Mouse (Mus musculus) neural tube, embryonic 15.5 days (tissue): ENCODE results near the gene Brinp3. TPM values are rescaled to one million over a fixed set of nuclear protein-coding genes. Genes with fewer than 3 reads are reported as not detected.

ENCODE experiments used
- ATAC-seq: fragments of 200-750 bp; cut with Nextera tagmentation; 2 replicates; pipeline ENCODE4 v1.8.0; 2017; ENCODE audit warnings: mild to moderate bottlenecking, moderate TSS enrichment, moderate library complexity; ENCODE audit not compliant: low FRiP score
- H3K27ac ChIP-seq: fragments of 300-500 bp; sonication (generic); replicated peaks from 2 replicates; pipeline ENCODE4 v1.5.1; 2015; ENCODE audit warnings: mild to moderate bottlenecking, inconsistent platforms
- H3K27me3 ChIP-seq: fragments of 300-500 bp; sonication (generic); replicated peaks from 2 replicates; pipeline ENCODE4 v1.6.1; 2015; ENCODE audit warnings: inconsistent platforms
- H3K36me3 ChIP-seq: fragments of 300-500 bp; sonication (generic); 2 replicates; pipeline ENCODE4 v1.6.1; 2015; ENCODE audit warnings: inconsistent platforms
- H3K4me1 ChIP-seq: fragments of 300-500 bp; sonication (generic); 2 replicates; pipeline ENCODE4 v1.6.1; 2015; ENCODE audit warnings: inconsistent platforms
- H3K4me2 ChIP-seq: fragments of 300-500 bp; sonication (generic); 2 replicates; pipeline ENCODE4 v1.6.1; 2015; ENCODE audit warnings: inconsistent platforms, mild to moderate bottlenecking, moderate library complexity
- H3K4me3 ChIP-seq: fragments of 300-500 bp; sonication (generic); replicated peaks from 2 replicates; pipeline ENCODE4 v1.5.1; 2015; ENCODE audit warnings: mild to moderate bottlenecking, inconsistent platforms
- H3K9ac ChIP-seq: fragments of 300-500 bp; sonication (generic); replicated peaks from 2 replicates; pipeline ENCODE4 v1.6.1; 2015; ENCODE audit warnings: mild to moderate bottlenecking, inconsistent platforms
- H3K9me3 ChIP-seq: fragments of 300-500 bp; sonication (generic); replicated peaks from 2 replicates; pipeline ENCODE4 v1.6.1; 2016; ENCODE audit warnings: inconsistent platforms
- WGBS: fragments of 180-500 bp; shearing (Covaris S2); methylation state at CpG from one replicate; pipeline ENCODE4 v1.1.7; 2015; ENCODE audit warnings: mixed read lengths; 5-methylcytosine and 5-hydroxymethylcytosine counted together
- polyA plus RNA-seq: library from polyadenylated mRNA; unstranded; fragments of >200 nt; fragmentation: Nextera tagmentation; extraction: Ambion mirVana; gene quantifications from 2 replicates; pipeline ENCODE4 v1.2.1, GENCODE M21; 2015

The Brinp3 gene
- polyA plus RNA-seq: 30.9 and 35.9 TPM in 2 replicates

DNA sequence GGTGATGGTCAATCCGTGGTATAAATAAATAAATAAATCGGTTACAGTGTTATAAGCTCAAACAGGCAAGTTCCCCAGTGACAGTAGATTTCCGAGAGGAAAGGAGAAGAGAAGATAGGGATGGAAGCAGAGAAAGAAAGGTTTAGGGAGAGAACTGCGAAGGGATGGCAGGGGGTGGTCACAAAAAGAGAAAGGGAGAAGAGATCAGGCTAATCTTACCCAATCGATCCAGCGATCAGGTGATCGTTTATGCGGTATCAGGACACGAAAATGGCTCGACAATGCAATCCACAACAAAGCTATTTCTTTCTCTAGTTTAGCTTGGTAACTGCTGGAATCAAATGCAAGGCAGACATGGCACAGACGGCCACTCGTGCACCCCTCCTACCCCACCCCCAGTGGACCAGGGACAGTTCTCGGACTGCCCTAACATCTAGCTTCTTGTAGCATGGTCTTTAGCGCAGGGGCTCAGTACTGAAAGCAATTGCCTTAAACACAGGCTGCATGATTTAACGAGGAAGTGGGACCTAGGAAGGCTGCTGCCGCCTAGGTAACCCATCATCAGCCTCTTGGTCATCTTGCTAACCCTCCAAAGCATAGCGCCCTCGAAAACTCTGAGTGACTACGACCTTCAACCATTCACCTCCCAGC lies at the start of gene Brinp3:
Gene Brinp3 (plus strand): TSS at position 80 of the 651 bp plus-strand sequence.
- ATAC-seq: peak; percentile 67
- Histone ChIP-seq H3K27ac (peak within 1 kb of the TSS; percentile 83), H3K4me1 (peaks cover 16% of the 10 kb centered on the region), H3K9me3 (no peaks in the 10 kb centered on the region), H3K27me3 (no peaks in the 10 kb centered on the region), H3K4me3 (peak within 1 kb of the TSS; percentile 66), H3K4me2 (peak within 1 kb of the TSS; percentile 81), H3K9ac (peak within 1 kb of the TSS; percentile 70), H3K36me3 (no peaks in the 10 kb centered on the region)
- 2% methylated on average over 19 of the region's 19 CpGs for WGBS

- peak overlapping the region; percentile 70 for H3K9ac ChIP-seq
- peak overlapping the region; percentile 66 for H3K4me3 ChIP-seq
- no peaks in the 10 kb centered on the region for H3K27me3 ChIP-seq
- peak; percentile 7; the same call in 1 of the 2 replicates for ATAC-seq
- 0 out of 2 replicates have a peak, but pooled peaks cover 3% of the 10 kb centered on the region for H3K36me3 ChIP-seq
- peaks cover 16% of the 10 kb centered on the region for H3K4me1 ChIP-seq
- H3K9me3 ChIP-seq: no peaks in the 10 kb centered on the region
- peak overlapping the region; percentile 81 for H3K4me2 ChIP-seq
- peak overlapping the region; percentile 83 for H3K27ac ChIP-seq
- WGBS: 9% methylated on average over 7 of the region's 7 CpGs
Measured at GRCm38 (mm10) chr1:146494221-146494620, 339 bp upstream of the Brinp3 start.

DNA sequence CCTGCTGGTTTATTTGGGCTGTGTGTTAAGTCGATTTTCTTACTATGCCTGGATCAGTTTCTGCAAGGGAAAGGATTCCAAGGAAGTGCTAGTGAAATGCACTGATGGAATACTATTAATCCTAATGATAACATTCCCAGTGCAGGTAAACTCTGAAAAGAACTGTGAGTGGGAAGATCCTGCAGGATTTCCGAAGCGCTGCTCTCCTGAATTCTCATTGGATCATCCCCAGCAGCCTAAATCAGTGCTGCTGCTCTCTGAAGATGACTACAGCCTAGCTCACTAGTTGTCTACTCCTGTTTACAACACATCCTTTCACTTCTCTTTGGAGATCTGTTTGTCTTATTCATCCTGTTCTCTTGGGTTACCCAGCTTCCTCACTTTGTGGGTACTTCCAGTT lies 826 bp downstream of the Brinp3 start:
- WGBS: 7% methylated on average over 3 of the region's 3 CpGs
- ATAC-seq: peak; percentile 22; the same call in 1 of the 2 replicates
- H3K4me3 ChIP-seq: peak overlapping the region; percentile 66
- H3K27ac ChIP-seq: peak overlapping the region; percentile 83
- peak overlapping the region; percentile 70 for H3K9ac ChIP-seq
- H3K4me1 ChIP-seq: peaks cover 16% of the 10 kb centered on the region
- H3K27me3 ChIP-seq: no peaks in the 10 kb centered on the region
- peak overlapping the region; percentile 81 for H3K4me2 ChIP-seq
- H3K36me3 ChIP-seq: no peaks in the 10 kb centered on the region
- H3K9me3 ChIP-seq: no peaks in the 10 kb centered on the region

DNA sequence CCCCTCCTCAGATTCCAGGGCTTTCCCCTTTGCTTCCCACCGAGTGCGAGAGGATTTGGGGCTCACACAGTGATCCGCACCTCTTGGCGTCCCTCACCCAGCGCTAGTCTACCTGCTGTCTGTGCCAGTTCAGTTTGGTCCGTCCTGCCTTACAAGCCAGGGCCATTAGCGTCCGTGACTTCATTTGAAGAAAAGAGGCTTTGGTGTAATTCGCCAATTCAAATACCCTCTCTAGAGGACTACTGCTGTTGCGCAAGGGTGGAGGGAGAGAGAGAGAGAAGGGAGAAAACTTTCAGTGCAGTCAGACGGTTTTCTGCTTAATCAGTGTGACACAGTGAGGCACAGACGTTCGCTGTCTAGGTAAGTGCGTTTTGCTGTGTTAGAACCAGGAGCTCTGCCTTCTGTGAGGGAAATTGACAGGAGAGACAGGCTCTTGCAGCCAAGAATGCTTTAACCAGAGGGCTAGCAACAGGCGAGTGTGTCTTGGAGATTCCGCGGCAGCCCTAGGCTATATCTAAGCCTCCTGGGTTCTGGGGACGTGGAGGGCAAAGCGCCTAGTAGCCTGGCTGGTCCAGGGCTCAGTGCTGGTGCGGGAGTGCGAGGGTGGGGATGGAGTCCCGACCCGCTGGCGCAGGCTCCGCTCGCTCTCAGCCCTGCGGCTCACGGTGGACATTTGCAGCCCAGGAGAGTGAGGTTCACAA lies 3.0 kb downstream of the Brinp3 start:
- H3K36me3 ChIP-seq: no peaks in the 10 kb centered on the region
- WGBS: 1% methylated on average over 28 of the region's 28 CpGs

DNA sequence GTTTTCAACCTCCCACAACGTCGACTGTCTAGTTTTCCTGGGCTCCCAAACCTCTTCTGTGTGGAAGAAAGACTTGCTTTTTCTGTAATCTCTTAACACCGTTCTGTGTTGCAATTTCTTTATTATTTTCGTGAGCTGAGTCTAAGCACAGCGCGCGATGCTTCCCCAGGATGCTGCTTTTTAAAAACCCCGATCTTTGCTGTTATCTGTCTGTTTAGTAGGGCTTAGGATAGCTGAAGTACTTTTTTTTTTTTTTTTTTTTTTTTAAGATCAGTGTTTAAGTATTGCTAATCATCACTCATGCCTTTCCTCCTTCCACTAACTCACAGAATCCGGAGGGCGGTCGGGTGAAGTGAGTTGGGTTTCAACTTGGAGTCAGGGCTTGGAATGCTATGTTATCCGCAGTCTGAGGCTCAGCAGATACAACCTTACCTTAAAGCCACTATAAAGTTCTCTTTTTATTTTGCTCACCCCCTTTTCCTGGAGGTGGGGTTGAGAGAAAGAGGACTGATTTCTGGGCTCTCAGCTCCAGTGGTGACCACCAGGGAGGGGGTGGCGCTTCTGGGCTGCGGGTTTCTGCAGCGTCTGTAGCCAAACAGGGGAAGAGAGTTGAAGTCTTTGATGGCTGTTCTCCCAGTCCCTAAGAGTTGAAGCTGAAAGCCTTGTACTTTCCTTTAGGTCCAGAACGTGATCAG lies 3.7 kb downstream of the Brinp3 start:
- Histone ChIP-seq H3K27me3 (no peaks in the 10 kb centered on the region), H3K4me3 (peak overlapping the region; percentile 66), H3K9ac (peak overlapping the region; percentile 72), H3K27ac (peak overlapping the region; percentile 85), H3K36me3 (no peaks in the 10 kb centered on the region), H3K9me3 (no peaks in the 10 kb centered on the region), H3K4me2 (peak overlapping the region; percentile 81), H3K4me1 (peaks cover 16% of the 10 kb centered on the region)
- WGBS: under 1% methylated on average over 16 of the region's 16 CpGs
- peak; percentile 33 for ATAC-seq

More for the DNA sequence above, 3.0 kb downstream of the Brinp3 start:
- H3K27ac ChIP-seq: peak overlapping the region; percentile 85
- peak overlapping the region; percentile 81 for H3K4me2 ChIP-seq
- no peaks in the 10 kb centered on the region for H3K27me3 ChIP-seq
- H3K4me1 ChIP-seq: peaks cover 16% of the 10 kb centered on the region
- no peaks in the 10 kb centered on the region for H3K9me3 ChIP-seq
- peak; percentile 85 for ATAC-seq
- H3K9ac ChIP-seq: peak overlapping the region; percentile 72
- H3K4me3 ChIP-seq: peak overlapping the region; percentile 66

DNA sequence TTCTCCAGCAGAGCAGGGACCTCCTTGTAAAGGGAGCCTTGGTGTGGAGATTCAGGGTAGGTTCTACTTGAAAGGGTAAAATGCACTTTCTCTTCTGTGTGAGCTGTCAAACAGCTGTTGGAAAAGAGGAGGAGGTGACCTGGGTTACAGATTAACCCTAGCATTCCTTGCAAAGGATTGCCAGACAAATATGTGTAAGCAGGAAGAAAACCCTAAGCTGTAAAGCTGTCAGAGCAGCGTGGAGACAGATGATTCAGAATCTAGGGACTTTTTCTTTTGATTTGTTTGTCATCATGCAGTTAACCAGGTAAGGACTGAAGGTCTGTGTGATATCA lies 4.2 kb downstream of the Brinp3 start:
- peak overlapping the region; percentile 72; the same call in 1 of the 2 replicates for H3K9ac ChIP-seq
- peaks cover 16% of the 10 kb centered on the region for H3K4me1 ChIP-seq
- H3K27me3 ChIP-seq: no peaks in the 10 kb centered on the region
- peak overlapping the region; percentile 66 for H3K4me3 ChIP-seq
- WGBS: 0% methylated on average over 1 of the region's 1 CpGs
- ATAC-seq: no peak
- H3K36me3 ChIP-seq: no peaks in the 10 kb centered on the region
- peak overlapping the region; percentile 85; the same call in 1 of the 2 replicates for H3K27ac ChIP-seq
- H3K9me3 ChIP-seq: no peaks in the 10 kb centered on the region
- H3K4me2 ChIP-seq: peak overlapping the region; percentile 81

- no peak overlapping the region for H3K4me3 ChIP-seq
- H3K9ac ChIP-seq: no peak overlapping the region
- no peak for ATAC-seq
Measured at GRCm38 (mm10) chr1:146515377-146515776, 20.8 kb downstream of the Brinp3 start.

DNA sequence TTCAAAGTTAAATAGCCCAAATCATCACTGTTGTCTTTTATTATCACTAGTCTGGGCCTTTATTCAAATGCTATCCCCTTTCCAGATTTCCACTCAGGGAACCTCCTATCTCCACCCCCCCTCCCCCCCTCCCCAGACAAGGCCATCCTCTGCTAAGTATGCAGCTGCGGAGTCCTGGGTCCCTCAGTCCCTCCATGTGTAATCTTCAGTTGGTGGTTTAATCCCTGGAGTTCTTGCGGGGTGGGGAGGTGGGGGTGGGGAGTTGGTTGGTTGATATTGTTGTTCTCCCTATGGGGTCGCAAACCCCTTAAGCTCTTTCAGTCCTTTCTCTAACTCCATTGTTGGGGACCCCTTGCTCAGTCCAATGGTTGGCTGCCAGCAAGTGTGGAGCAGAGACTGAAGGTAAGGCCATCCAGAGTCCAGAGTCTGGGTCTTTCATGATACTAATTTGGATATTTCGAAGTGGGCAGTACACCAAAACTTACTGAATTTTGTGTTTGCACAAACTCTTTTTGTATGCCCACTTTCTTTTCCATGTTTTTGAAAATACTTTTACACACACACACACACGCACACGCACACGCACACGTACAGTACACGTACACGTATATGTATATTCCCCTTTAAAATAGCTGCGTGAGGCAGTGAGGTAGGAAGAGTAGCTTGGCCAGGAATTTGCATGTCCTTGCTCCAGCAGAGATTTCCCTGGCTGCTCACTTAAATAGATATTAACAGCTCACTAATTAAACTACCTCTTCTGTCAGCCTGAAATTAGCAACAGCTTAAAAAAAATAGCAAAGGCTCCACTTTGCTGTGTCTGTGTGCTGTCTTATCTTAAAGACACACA lies 29.4 kb downstream of the Brinp3 start:
- no peak overlapping the region for H3K4me3 ChIP-seq
- no peak overlapping the region for H3K4me2 ChIP-seq
- peak; percentile 38; the same call in 1 of the 2 replicates for ATAC-seq
- no peaks in the 10 kb centered on the region for H3K27me3 ChIP-seq
- no peak overlapping the region for H3K27ac ChIP-seq
- no peaks in the 10 kb centered on the region for H3K36me3 ChIP-seq
- no peaks in the 10 kb centered on the region for H3K4me1 ChIP-seq
- H3K9me3 ChIP-seq: no peaks in the 10 kb centered on the region
- WGBS: 69% methylated on average over 11 of the region's 11 CpGs
- H3K9ac ChIP-seq: no peak overlapping the region

More at GRCm38 (mm10) chr1:146515377-146515776, 20.8 kb downstream of the Brinp3 start:
- Histone ChIP-seq H3K9me3 (no peaks in the 10 kb centered on the region), H3K4me1 (no peaks in the 10 kb centered on the region), H3K27me3 (no peaks in the 10 kb centered on the region), H3K27ac (no peak overlapping the region), H3K4me2 (no peak overlapping the region), H3K36me3 (no peaks in the 10 kb centered on the region)
- WGBS: 72% methylated on average over 2 of the region's 2 CpGs

GRCm38 (mm10) chr1:146528572-146528971 lies 34.0 kb downstream of the Brinp3 start:
- no peaks in the 10 kb centered on the region for H3K27me3 ChIP-seq
- no peak overlapping the region for H3K4me2 ChIP-seq
- H3K27ac ChIP-seq: no peak overlapping the region
- H3K9ac ChIP-seq: no peak overlapping the region
- no peaks in the 10 kb centered on the region for H3K4me1 ChIP-seq
- ATAC-seq: no peak
- H3K4me3 ChIP-seq: no peak overlapping the region
- no peaks in the 10 kb centered on the region for H3K9me3 ChIP-seq
- H3K36me3 ChIP-seq: no peaks in the 10 kb centered on the region

DNA sequence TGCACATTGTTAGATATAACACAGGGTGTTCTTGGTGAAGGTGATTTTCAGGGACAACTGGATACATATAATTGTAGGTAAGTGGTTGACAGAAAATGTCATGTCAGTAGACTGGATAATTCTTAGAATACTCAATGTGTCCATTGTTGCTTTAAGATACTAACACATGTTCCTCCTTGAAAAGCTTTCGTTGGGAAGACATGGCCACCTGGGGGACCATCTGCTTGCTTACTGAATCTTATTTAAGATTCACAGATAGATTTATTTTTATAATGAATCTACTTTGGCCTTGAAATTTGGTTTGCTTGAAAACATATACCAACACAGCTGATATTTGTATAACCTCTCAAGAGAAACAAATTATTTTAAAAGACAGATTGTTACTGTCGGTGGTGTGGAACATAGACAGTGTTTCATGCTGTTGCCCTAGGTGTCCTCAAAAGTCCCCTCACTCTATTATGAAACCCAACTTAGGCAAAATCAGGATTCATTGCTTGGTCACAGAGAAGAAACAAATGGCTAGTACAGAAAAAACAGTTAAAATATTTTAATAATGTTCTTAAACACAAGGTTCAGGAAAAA lies 52.4 kb downstream of the Brinp3 start:
- Histone ChIP-seq H3K36me3 (no peaks in the 10 kb centered on the region), H3K4me3 (no peak overlapping the region), H3K4me1 (no peaks in the 10 kb centered on the region), H3K9ac (no peak overlapping the region), H3K27ac (no peak overlapping the region), H3K27me3 (no peaks in the 10 kb centered on the region), H3K4me2 (no peak overlapping the region), H3K9me3 (no peaks in the 10 kb centered on the region)
- ATAC-seq: no peak
- WGBS: 79% methylated on average over 2 of the region's 2 CpGs

DNA sequence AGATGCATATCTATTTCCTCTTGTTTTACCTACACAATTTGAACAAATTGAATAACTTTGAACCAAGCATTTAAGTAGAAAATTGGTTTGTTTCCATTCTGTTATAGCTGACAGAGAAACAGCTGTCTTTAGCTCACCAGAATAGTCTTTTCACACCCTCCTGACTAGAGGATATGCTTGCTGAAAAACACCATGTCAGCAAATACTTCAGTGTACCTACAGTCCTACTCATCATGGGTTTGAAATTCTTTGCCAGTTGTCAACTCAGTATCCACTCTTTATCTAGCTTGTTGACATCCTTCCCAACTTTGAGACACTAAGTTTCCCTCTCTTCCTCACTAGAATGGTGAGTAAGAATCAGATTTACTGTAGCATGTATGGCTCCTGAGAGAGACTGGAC lies 62.4 kb downstream of the Brinp3 start:
- no peaks in the 10 kb centered on the region for H3K9me3 ChIP-seq
- no peak overlapping the region for H3K9ac ChIP-seq
- no peak overlapping the region for H3K4me2 ChIP-seq
- no peak overlapping the region for H3K27ac ChIP-seq
- H3K36me3 ChIP-seq: no peaks in the 10 kb centered on the region
- H3K27me3 ChIP-seq: no peaks in the 10 kb centered on the region
- no peak overlapping the region for H3K4me3 ChIP-seq
- ATAC-seq: no peak
- no peaks in the 10 kb centered on the region for H3K4me1 ChIP-seq
